Mouse (Mus musculus) C2C12 (cell line): ENCODE results near the gene Npw.

Experiments used
- CEBPB ChIP-seq: IDR thresholded peaks from one replicate; pipeline ENCODE4 v1.6.1; 2011; ENCODE audit warnings: low read depth, mild to moderate bottlenecking, control low read depth, moderate library complexity
- CTCF ChIP-seq: IDR thresholded peaks from one replicate; pipeline ENCODE4 v1.5.1; 2011; ENCODE audit not compliant: control insufficient read depth, insufficient read depth, insufficient read length
- FOSL1 ChIP-seq: IDR thresholded peaks from one replicate; pipeline ENCODE4 v1.8.0; 2011; ENCODE audit warnings: mild to moderate bottlenecking, low read length; ENCODE audit not compliant: poor library complexity, insufficient read depth, severe bottlenecking
- MAX ChIP-seq: IDR thresholded peaks from one replicate; pipeline ENCODE4 v1.6.1; 2011; ENCODE audit warnings: mild to moderate bottlenecking, control low read depth
- MYOG ChIP-seq: IDR thresholded peaks from one replicate; pipeline ENCODE4 v1.6.1; 2011; ENCODE audit not compliant: control insufficient read depth, insufficient read length; ENCODE audit errors: extremely low read depth

- TF ChIP-seq CEBPB (no peak), CTCF (no peak), MAX (no peak), FOSL1 (no peak), MYOG (no peak)
These were observed 37.2 kb upstream of the Npw start for GRCm38 (mm10) chr17:24695326-24696010.
